Mouse (Mus musculus): ENCODE data around the gene Fbxo7.

GRCm38 (mm10) chr10:86060267-86060666 lies 38.5 kb downstream of the Fbxo7 start:
- TF ChIP-seq POLR2A (IDR thresholded peaks at IDR 0.05; ENCODE audit: low read depth, low read length) (no peak), CTCF (IDR thresholded peaks at IDR 0.05; ENCODE audit: borderline replicate concordance, insufficient read depth, low read length) (no peak)

Data from embryonic fibroblast, embryonic 13.5 days (primary cell).